Mouse (Mus musculus): ENCODE data around the gene Mrnip. TPM values are rescaled to one million over a fixed set of nuclear protein-coding genes. Genes with fewer than 3 reads are reported as not detected.

Mrnip gene
- total RNA-seq, 2 experiments from 2014 or later, result 15.1 to 16.2 TPM

- DNase-seq (ENCODE audit: extremely low spot score in 1 of 2, low spot score in 1 of 2), result no peak
Observed at GRCm38 (mm10) chr11:50223783-50224662, 49.8 kb downstream of the Mrnip start.

DNA sequence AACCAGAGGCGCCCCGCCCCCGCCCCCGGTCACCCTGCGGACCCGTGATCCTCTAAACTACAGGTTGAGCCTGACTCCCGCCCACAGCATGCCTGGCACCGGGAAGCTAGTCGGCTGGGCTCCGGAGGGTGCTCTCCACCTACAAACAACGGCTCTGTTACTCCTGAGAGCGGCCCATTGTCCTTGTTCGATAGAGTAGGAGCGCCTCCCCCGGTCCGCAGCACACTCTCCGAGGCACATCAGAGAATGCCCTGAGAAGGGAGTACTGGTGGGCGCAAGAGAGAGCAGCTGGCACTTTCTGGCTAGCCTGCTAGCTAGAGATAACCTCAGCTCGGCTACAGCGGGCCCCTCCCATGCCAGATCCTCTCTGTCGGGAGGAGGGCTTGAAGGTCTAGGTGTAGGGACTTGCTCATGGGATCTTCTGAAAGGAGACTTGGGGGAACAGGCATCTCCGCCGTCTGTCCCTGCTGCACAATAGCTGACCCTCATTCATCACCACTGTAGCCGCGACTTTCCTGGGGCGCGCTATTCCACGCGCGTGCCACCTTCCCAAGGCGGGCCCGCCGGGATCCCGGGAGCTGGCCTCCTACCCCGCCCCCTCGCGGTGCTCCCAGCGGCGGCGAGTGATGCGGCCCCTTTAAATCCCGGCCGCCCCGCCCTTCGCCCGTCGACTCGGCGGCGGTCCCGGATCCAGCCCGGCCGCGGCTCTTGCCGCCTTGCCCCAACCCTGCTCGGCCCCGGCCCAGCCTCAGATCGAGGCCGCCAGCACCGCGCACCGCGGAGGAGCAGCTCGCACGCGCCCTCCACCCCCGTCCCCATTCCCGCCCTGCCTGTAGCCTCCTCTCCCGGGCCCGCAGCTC, 50.7 kb downstream of the Mrnip start:
- DNase-seq (ENCODE audit: extremely low spot score in 1 of 2, low spot score in 1 of 2), result peak; percentile 73 to 84

- DNase-seq (ENCODE audit: extremely low spot score in 1 of 2, low spot score in 1 of 2), result peak in 1 of 2 experiments; percentile 48
Observed at GRCm38 (mm10) chr11:50225611-50226378, 51.6 kb downstream of the Mrnip start.

- no peak for DNase-seq (ENCODE audit: extremely low spot score in 1 of 2, low spot score in 1 of 2)
Observed at GRCm38 (mm10) chr11:50226406-50226805, 52.2 kb downstream of the Mrnip start.

- no peak for DNase-seq (ENCODE audit: extremely low spot score in 1 of 2, low spot score in 1 of 2)
Observed at GRCm38 (mm10) chr11:50227226-50227625, 53.0 kb downstream of the Mrnip start.

- no peak for DNase-seq (ENCODE audit: extremely low spot score in 1 of 2, low spot score in 1 of 2)
Observed at GRCm38 (mm10) chr11:50227736-50228135, 53.5 kb downstream of the Mrnip start.

GRCm38 (mm10) chr11:50228772-50229171, 54.5 kb downstream of the Mrnip start:
- DNase-seq (ENCODE audit: extremely low spot score in 1 of 2, low spot score in 1 of 2), result no peak

GRCm38 (mm10) chr11:50229252-50229910, 55.1 kb downstream of the Mrnip start:
- no peak for DNase-seq (ENCODE audit: extremely low spot score in 1 of 2, low spot score in 1 of 2)

DNA sequence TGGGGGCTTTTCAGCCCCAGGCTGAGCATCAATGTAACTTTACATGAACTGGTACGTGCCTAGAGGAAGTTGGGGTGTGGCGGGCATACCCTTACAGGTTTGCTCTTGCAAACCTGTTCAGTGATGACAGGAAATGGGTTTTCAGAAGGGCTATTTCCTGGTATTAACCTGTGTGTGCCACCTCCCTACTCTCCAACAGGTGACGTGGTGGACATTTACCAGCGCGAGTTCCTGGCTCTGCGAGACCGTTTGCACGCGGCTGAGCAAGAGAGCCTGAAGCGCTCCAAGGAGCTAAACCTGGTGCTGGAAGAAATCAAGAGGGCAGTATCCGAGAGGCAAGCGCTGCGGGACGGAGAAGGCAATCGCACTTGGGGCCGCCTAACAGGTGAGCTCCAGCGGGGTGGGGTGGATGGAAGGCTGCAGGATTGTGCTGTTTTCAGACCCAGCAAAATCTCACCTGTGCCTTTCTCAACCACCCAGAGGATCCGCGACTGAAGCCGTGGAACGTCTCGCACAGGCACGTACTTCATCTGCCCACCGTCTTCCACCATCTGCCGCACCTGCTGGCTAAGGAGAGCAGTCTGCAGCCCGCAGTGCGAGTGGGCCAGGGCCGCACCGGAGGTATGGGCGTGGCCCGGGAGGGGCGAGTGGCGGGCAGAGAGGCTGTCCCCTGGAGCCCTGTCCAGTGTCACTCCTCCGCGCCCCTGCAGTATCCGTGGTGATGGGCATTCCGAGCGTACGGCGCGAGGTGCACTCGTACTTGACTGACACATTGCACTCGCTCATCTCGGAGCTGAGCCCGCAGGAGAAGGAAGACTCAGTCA, 56.4 kb downstream of the Mrnip start:
- no peak for DNase-seq (ENCODE audit: extremely low spot score in 1 of 2, low spot score in 1 of 2)

- DNase-seq (ENCODE audit: extremely low spot score in 1 of 2, low spot score in 1 of 2), result peak in 1 of 2 experiments; percentile 58
Observed at GRCm38 (mm10) chr11:50231411-50231810, 57.2 kb downstream of the Mrnip start.

- no peak for DNase-seq (ENCODE audit: extremely low spot score in 1 of 2, low spot score in 1 of 2)
Observed at GRCm38 (mm10) chr11:50233022-50233421, 58.8 kb downstream of the Mrnip start.

- no peak for DNase-seq (ENCODE audit: extremely low spot score in 1 of 2, low spot score in 1 of 2)
Observed at GRCm38 (mm10) chr11:50233993-50234392, 59.7 kb downstream of the Mrnip start.

DNA sequence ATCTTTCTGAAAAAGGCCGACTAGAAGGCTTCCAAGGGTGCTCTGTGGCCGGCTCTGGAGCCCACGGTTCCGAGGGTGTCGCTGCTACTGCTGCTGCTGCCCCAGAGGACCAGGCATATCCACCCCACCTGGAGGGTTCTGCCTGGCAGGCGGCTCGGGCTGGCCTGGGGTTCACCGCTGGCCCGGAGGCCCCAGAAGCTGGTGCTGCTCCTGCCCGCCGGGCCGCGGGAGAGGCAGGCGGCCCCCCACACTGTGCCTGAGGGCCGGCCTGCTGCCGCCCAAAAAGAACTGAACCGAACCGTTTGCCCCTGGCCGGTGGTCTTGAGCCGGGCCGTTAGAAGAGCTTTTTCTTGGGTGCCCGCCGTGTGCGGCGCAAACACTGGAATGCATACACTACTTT, 60.4 kb downstream of the Mrnip start:
- no peak for DNase-seq (ENCODE audit: extremely low spot score in 1 of 2, low spot score in 1 of 2)

DNA sequence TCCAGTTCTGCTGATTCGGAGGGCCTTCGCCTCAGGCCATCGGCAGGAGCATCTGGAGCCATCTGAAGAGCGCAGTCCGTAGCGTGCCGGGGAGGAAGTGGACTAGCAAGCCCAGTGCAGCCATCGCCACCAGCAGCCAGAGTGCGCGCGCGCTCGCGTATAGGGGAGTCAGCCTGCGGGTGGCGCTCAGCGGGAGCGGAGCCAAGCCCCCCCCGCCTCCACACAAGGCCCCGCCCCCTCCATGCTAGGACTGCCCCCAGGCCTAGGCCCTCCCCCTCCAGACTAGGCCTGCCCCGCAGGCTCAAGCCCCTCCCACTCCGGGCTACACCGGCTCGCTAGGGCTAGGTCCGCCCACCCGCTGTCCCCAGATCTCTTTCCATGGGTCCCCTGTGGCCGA, 62.3 kb downstream of the Mrnip start:
- peak in 1 of 2 experiments; percentile 76 for DNase-seq (ENCODE audit: extremely low spot score in 1 of 2, low spot score in 1 of 2)

GRCm38 (mm10) chr11:50236937-50237835, 62.9 kb downstream of the Mrnip start:
- DNase-seq (ENCODE audit: extremely low spot score in 1 of 2, low spot score in 1 of 2), result no peak

DNA sequence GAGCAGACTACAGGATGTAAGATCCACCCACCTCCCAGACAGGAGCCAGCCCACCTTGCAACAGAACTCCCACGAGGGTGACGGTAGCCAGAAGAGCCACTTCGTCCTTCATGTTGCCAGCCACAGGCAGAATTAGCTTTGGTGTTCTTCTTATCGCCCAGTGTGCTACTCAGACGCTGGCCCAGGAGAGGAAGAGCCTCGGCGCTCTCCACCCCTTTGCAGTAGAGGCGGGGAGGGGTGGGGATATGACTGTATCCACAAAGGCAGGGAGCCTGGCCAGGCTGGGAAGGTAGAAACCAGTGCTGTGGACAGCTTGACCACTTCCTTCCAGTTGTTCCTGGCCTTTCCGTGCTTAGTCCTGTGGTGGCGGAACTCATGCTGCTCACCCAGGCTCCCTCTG, 64.1 kb downstream of the Mrnip start, which contains the start of gene Ltc4s:
Gene Ltc4s, minus strand, starts transcription at position 293 of the 400 bp plus-strand sequence.
- DNase-seq (ENCODE audit: extremely low spot score in 1 of 2, low spot score in 1 of 2), result no peak

- no peak for DNase-seq (ENCODE audit: extremely low spot score in 1 of 2, low spot score in 1 of 2)
Observed at GRCm38 (mm10) chr11:50238821-50239791, 64.9 kb downstream of the Mrnip start.

Data from layer of hippocampus, postnatal 25 days (tissue).